Mouse (Mus musculus) Patski (cell line): ENCODE measurements around the gene Cpeb2. TPM values are rescaled to one million over a fixed set of nuclear protein-coding genes. Genes with fewer than 3 reads are reported as not detected.

ENCODE experiments used
- ATAC-seq: fragments of 100-300 bp; one replicate; pipeline ENCODE4 v1.8.0; 2021
- CTCF ChIA-PET: fragments of 350-600 bp; sonication (Branson Sonifier 250); formaldehyde crosslinking; loops from one replicate; lab custom pipeline; 2022; ENCODE audit warnings: inconsistent platforms; lab: Charles Lee
- POLR2A ChIA-PET: fragments of 350-600 bp; sonication (Branson Sonifier 250); formaldehyde crosslinking; loops from one replicate; lab custom pipeline; 2022; ENCODE audit warnings: antibody characterized with exemption, inconsistent platforms; lab: Charles Lee
- DNase-seq: peaks from one replicate; pipeline ENCODE4 v3.0.0-alpha.2; 2011; ENCODE audit warnings: low read depth, low spot score
- H3K27me3 ChIP-seq: fragments of 371-371 bp; one replicate; pipeline ENCODE4 v1.5.1; 2021
- CTCF ChIP-seq: fragments of 100-300 bp; IDR thresholded peaks from one replicate; pipeline ENCODE4 v1.5.1; 2021
- in situ Hi-C: fragments of 300-500 bp; cut with MboI; formaldehyde crosslinking; loops from 3 replicates; pipeline ENCODE4 v1.11.1; 2018; ENCODE audit warnings: low pct_unique_long_range_greater_than_20kb, mixed read lengths
- polyA plus RNA-seq: library from polyadenylated mRNA; unstranded; gene quantifications from one replicate; pipeline ENCODE4 v1.2.3, GENCODE M21; 2021

Cpeb2 gene
- polyA plus RNA-seq, 1 experiment from 2014 or later = 23.2 TPM

GRCm38 (mm10) chr5:43261814-43262213 lies 28.8 kb downstream of the Cpeb2 start:
- ATAC-seq (no peak), DNase-seq (no peak)
- POLR2A ChIA-PET = interaction anchor here (0.6 to 0.7 kb wide), 2 partner anchors 25 to 296 kb away, joined by 3 to 10 read pairs; no protein-coding TSS in a partner anchor
- no peaks in the 10 kb centered on the region for H3K27me3 ChIP-seq
- TF ChIP-seq CTCF = no peak
- in situ Hi-C loops = no loop called here
- CTCF ChIA-PET = interaction anchor here (1.1 to 2.9 kb wide), 6 partner anchors 10 to 100 kb away, joined by 3 to 10 read pairs (median 4); no protein-coding TSS in a partner anchor

- ATAC-seq (no peak), DNase-seq (no peak)
- no peak for TF ChIP-seq CTCF
- ChIA-PET CTCF (interaction anchor here (0.8 to 3.3 kb wide), 5 partner anchors 9 to 128 kb away, joined by 3 to 10 read pairs (median 8); no protein-coding TSS in a partner anchor), POLR2A (no interaction called here)
- in situ Hi-C loops = no loop called here
- no peaks in the 10 kb centered on the region for H3K27me3 ChIP-seq
Observed at GRCm38 (mm10) chr5:43263951-43264350, 31.0 kb downstream of the Cpeb2 start.

- CTCF ChIA-PET = interaction anchor here (0.8 to 3.3 kb wide), 4 partner anchors 8 to 19 kb away, joined by 3 to 10 read pairs (median 8); no protein-coding TSS in a partner anchor
- no peaks in the 10 kb centered on the region for H3K27me3 ChIP-seq
- in situ Hi-C loops = no loop called here
- DNase-seq (no peak), ATAC-seq (no peak)
- TF ChIP-seq CTCF = no peak
- POLR2A ChIA-PET = no interaction called here
Observed at GRCm38 (mm10) chr5:43264696-43265095, 31.7 kb downstream of the Cpeb2 start.

- DNase-seq = no peak
- TF ChIP-seq CTCF = no peak
- in situ Hi-C loops = no loop called here
- CTCF ChIA-PET = interaction anchor here (1.5 kb wide), 1 partner anchor 16 kb away, joined by 4 read pairs; no protein-coding TSS in a partner anchor
- ATAC-seq = no peak
- POLR2A ChIA-PET = interaction anchor here (0.8 kb wide), 1 partner anchor 18 kb away, joined by 3 read pairs; no protein-coding TSS in a partner anchor
- no peaks in the 10 kb centered on the region for H3K27me3 ChIP-seq
Observed at GRCm38 (mm10) chr5:43277982-43278381, 45.0 kb downstream of the Cpeb2 start.

GRCm38 (mm10) chr5:43279774-43280173 lies 46.8 kb downstream of the Cpeb2 start:
- DNase-seq = no peak
- CTCF ChIA-PET = no interaction called here
- no peak for ATAC-seq

GRCm38 (mm10) chr5:43285756-43286155 lies 52.8 kb downstream of the Cpeb2 start:
- in situ Hi-C loops = no loop called here
- ATAC-seq (no peak), DNase-seq (no peak)
- no peak for TF ChIP-seq CTCF
- H3K27me3 ChIP-seq = no peaks in the 10 kb centered on the region
- ChIA-PET POLR2A (no interaction called here), CTCF (interaction anchor here (1.0 kb wide), 1 partner anchor 15 kb away, joined by 3 read pairs; no protein-coding TSS in a partner anchor)

More at GRCm38 (mm10) chr5:43279774-43280173, 46.8 kb downstream of the Cpeb2 start:
- no peak for TF ChIP-seq CTCF
- POLR2A ChIA-PET = no interaction called here
- no peaks in the 10 kb centered on the region for H3K27me3 ChIP-seq
- in situ Hi-C loops = no loop called here

- in situ Hi-C loops = no loop called here
- CTCF ChIA-PET = interaction anchor here (1.2 kb wide), 1 partner anchor 9 kb away, joined by 4 read pairs; no protein-coding TSS in a partner anchor
- POLR2A ChIA-PET = interaction anchor here (0.5 kb wide), 1 partner anchor 1146 kb away, joined by 3 read pairs; no protein-coding TSS in a partner anchor
Observed at GRCm38 (mm10) chr5:43289752-43290446, 56.9 kb downstream of the Cpeb2 start.

GRCm38 (mm10) chr5:43293136-43293535 lies 60.2 kb downstream of the Cpeb2 start:
- ATAC-seq = no peak
- CTCF ChIA-PET = interaction anchor here (1.2 kb wide), 1 partner anchor 10 kb away, joined by 5 read pairs; no protein-coding TSS in a partner anchor
- no peaks in the 10 kb centered on the region for H3K27me3 ChIP-seq
- in situ Hi-C loops = no loop called here
- no peak for DNase-seq
- POLR2A ChIA-PET = no interaction called here
- TF ChIP-seq CTCF = no peak

More at GRCm38 (mm10) chr5:43289752-43290446, 56.9 kb downstream of the Cpeb2 start:
- DNase-seq (no peak), ATAC-seq (no peak)
- H3K27me3 ChIP-seq = no peaks in the 10 kb centered on the region
- TF ChIP-seq CTCF = no peak

GRCm38 (mm10) chr5:43297459-43297858 lies 64.5 kb downstream of the Cpeb2 start:
- no peak for ATAC-seq
- H3K27me3 ChIP-seq = no peaks in the 10 kb centered on the region
- ChIA-PET POLR2A (interaction anchor here (0.7 kb wide), 1 partner anchor 31 kb away, joined by 5 read pairs; no protein-coding TSS in a partner anchor), CTCF (no interaction called here)
- TF ChIP-seq CTCF = no peak
- DNase-seq = no peak
- in situ Hi-C loops = no loop called here

GRCm38 (mm10) chr5:43298975-43299374 lies 66.0 kb downstream of the Cpeb2 start:
- no peak for ATAC-seq
- H3K27me3 ChIP-seq = no peaks in the 10 kb centered on the region
- ChIA-PET POLR2A (no interaction called here), CTCF (interaction anchor here (1.0 to 1.7 kb wide), 4 partner anchors 9 to 30 kb away, joined by 3 to 5 read pairs (median 4); no protein-coding TSS in a partner anchor)
- TF ChIP-seq CTCF = no peak
- in situ Hi-C loops = no loop called here
- DNase-seq = no peak
